Mouse (Mus musculus) liver, postnatal 0 days (tissue): Measurements from ENCODE around the gene 4931429L15Rik.

Source experiments
- CTCF ChIP-seq: sonication (generic); IDR thresholded peaks from 2 replicates; pipeline ENCODE4 v1.5.1; 2016; ENCODE audit warnings: antibody characterized with exemption, low read depth
- EP300 ChIP-seq: IDR thresholded peaks from 2 replicates; pipeline ENCODE4 v1.6.1; 2016; ENCODE audit warnings: antibody characterized with exemption, low read depth, mild to moderate bottlenecking

DNA sequence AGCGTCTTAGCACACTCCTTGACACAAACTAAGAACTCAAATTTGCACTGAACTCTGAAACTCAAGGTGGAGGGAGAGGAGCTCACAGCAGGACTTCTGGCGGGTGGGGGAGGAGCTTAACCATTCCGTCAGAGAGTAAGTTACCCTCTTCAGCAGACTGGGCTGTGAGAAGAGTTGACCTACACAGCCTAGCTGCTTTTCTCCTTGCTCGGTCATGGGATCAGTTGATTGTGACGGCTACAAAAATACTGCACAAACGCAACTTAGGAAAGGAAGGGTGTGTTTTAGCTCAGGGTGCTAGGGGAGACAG is 10.8 kb upstream of the 4931429L15Rik start:
- no peak for TF ChIP-seq EP300
- TF ChIP-seq CTCF = no peak
